Mouse (Mus musculus) limb, embryonic 14.5 days (tissue): ENCODE measurements around the gene Neo1. TPM values are rescaled to one million over a fixed set of nuclear protein-coding genes. Genes with fewer than 3 reads are reported as not detected.

Experiments used
- ATAC-seq: fragments of 200-750 bp; cut with Nextera tagmentation; 2 replicates; pipeline ENCODE4 v1.8.0; 2017; ENCODE audit warnings: low read depth, moderate number of reproducible peaks, moderate TSS enrichment; ENCODE audit not compliant: low FRiP score
- DNase-seq: peaks from one replicate; pipeline ENCODE4 v3.0.0-alpha.2; 2015; ENCODE audit warnings: low spot score
- H3K27ac ChIP-seq: fragments of 300-500 bp; sonication (generic); replicated peaks from 2 replicates; pipeline ENCODE4 v1.5.1; 2014; ENCODE audit warnings: low read depth, mild to moderate bottlenecking, low read length, moderate library complexity, mixed read lengths
- H3K27me3 ChIP-seq: fragments of 300-500 bp; sonication (generic); 2 replicates; pipeline ENCODE4 v1.6.1; 2014; ENCODE audit warnings: low read length, mixed read lengths; ENCODE audit not compliant: control insufficient read depth, insufficient read depth
- H3K36me3 ChIP-seq: fragments of 300-500 bp; sonication (generic); 2 replicates; pipeline ENCODE4 v1.6.1; 2014; ENCODE audit warnings: mild to moderate bottlenecking, low read length, moderate library complexity, mixed read lengths; ENCODE audit not compliant: control insufficient read depth, insufficient read depth
- H3K4me1 ChIP-seq: fragments of 300-500 bp; sonication (generic); 2 replicates; pipeline ENCODE4 v1.6.1; 2014; ENCODE audit warnings: antibody characterized with exemption, low read length, mixed read lengths; ENCODE audit not compliant: control insufficient read depth, insufficient read depth
- H3K4me2 ChIP-seq: fragments of 300-500 bp; sonication (generic); replicated peaks from 2 replicates; pipeline ENCODE4 v1.6.1; 2014; ENCODE audit warnings: low read depth, mild to moderate bottlenecking, low read length, moderate library complexity; ENCODE audit not compliant: severe bottlenecking
- H3K4me3 ChIP-seq: fragments of 300-500 bp; sonication (generic); replicated peaks from 2 replicates; pipeline ENCODE4 v1.5.1; 2014; ENCODE audit warnings: low read length
- H3K9ac ChIP-seq: fragments of 300-500 bp; sonication (generic); 2 replicates; pipeline ENCODE4 v1.6.1; 2014; ENCODE audit warnings: mild to moderate bottlenecking, low read depth, low read length, moderate library complexity; ENCODE audit not compliant: severe bottlenecking
- H3K9me3 ChIP-seq: fragments of 300-500 bp; sonication (generic); 2 replicates; pipeline ENCODE4 v1.6.1; 2016; ENCODE audit warnings: low read length; ENCODE audit not compliant: control insufficient read depth
- POLR2A ChIP-seq: fragments of 200-500 bp; IDR thresholded peaks from 2 replicates; pipeline ENCODE4 v1.8.0; 2012; ENCODE audit warnings: inconsistent platforms, mild to moderate bottlenecking, moderate library complexity, borderline replicate concordance; ENCODE audit not compliant: insufficient read depth, insufficient read length; ENCODE audit errors: extremely low read depth
- WGBS: fragments of 180-500 bp; shearing (Covaris S2); extraction: QIAGEN DNeasy Blood & Tissue Kit; methylation state at CpG from one replicate; pipeline ENCODE4 v1.1.7; 2014; 5-methylcytosine and 5-hydroxymethylcytosine counted together
- polyA plus RNA-seq, 2 experiments: library from polyadenylated mRNA; depleted of rRNA in 1 of 2; stranded (reverse) in 1 of 2; unstranded in 1 of 2; fragments of >200 nt; fragmentation: Nextera tagmentation in 1 of 2; extraction: Ambion mirVana in 1 of 2; gene quantifications; 2 replicates each; pipeline versions ENCODE4 v1.2.1 to v1.2.3; 2012 to 2014

Gene Neo1
- polyA plus RNA-seq, 2 experiments, result 57.1 to 83.5 TPM

- 93% methylated on average over 6 of the region's 6 CpGs for WGBS
- ATAC-seq (no peak), DNase-seq (no peak)
- no peaks in the 10 kb centered on the region for H3K9me3 ChIP-seq
- no peak overlapping the region for H3K4me2 ChIP-seq
- TF ChIP-seq POLR2A, result no peak
- H3K36me3 ChIP-seq, result peaks cover 60% of the 10 kb centered on the region
- H3K27me3 ChIP-seq, result no peaks in the 10 kb centered on the region
- no peaks in the 10 kb centered on the region for H3K4me1 ChIP-seq
- no peak overlapping the region for H3K4me3 ChIP-seq
- no peak overlapping the region for H3K27ac ChIP-seq
- H3K9ac ChIP-seq, result no peak overlapping the region
Observed at GRCm38 (mm10) chr9:58875439-58875838, 160.8 kb downstream of the Neo1 start.

- Histone ChIP-seq H3K4me2 (no peak overlapping the region), H3K9me3 (no peaks in the 10 kb centered on the region), H3K27me3 (no peaks in the 10 kb centered on the region), H3K4me1 (no peaks in the 10 kb centered on the region), H3K36me3 (peaks cover 51% of the 10 kb centered on the region), H3K4me3 (no peak overlapping the region), H3K27ac (no peak overlapping the region), H3K9ac (no peak overlapping the region)
- TF ChIP-seq POLR2A, result no peak
- no peak for ATAC-seq
- 78% methylated on average over 4 of the region's 4 CpGs for WGBS
- DNase-seq, result no peak
Observed at GRCm38 (mm10) chr9:58874354-58874753, 161.9 kb downstream of the Neo1 start.

DNA sequence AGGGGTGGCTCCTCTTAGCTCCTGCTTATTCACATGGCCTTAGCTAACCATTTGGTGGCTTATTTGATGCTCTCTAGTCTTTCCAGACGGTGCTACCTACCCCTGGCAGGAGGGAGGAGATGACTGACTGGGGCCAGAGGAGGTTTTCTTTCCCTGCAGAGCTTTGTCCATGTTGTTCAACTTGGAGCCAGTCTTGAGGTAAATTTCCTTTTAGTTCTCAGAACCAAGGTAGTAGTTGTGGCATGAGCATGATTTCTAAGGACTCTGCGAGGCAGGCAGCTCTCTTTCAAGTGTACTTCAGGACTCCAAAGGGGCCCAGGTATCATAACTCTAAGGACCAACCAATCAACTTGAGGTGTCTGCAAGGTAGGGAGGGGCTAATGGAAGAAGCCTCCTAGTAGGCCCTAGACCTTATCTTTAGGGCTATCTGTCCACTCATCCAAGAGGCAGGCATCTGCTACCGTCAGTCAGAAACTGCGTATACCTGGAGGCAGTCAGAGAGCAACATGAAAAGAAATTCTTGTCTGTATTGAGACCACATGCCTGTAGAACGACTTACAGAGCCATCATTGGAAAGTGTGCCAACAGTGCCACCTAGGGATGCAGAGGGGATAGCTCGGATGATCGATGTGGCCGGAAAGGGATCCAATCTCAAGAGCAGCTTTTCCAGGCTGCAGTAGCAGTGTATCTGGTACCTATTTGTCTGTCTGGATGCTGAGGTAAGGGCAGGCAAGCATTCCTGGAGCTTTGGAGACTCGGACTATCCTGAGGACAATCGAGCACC lies 162.5 kb downstream of the Neo1 start:
- Histone ChIP-seq H3K27me3 (no peaks in the 10 kb centered on the region), H3K4me3 (no peak overlapping the region), H3K4me1 (no peaks in the 10 kb centered on the region), H3K27ac (no peak overlapping the region), H3K9ac (no peak overlapping the region), H3K9me3 (no peaks in the 10 kb centered on the region), H3K36me3 (peaks cover 47% of the 10 kb centered on the region), H3K4me2 (no peak overlapping the region)
- 0 out of 2 replicates have a peak, but pooled peaks have one; percentile 17 for TF ChIP-seq POLR2A
- 38% methylated on average over 10 of the region's 10 CpGs for WGBS
- DNase-seq (peak; percentile 75), ATAC-seq (no peak)

DNA sequence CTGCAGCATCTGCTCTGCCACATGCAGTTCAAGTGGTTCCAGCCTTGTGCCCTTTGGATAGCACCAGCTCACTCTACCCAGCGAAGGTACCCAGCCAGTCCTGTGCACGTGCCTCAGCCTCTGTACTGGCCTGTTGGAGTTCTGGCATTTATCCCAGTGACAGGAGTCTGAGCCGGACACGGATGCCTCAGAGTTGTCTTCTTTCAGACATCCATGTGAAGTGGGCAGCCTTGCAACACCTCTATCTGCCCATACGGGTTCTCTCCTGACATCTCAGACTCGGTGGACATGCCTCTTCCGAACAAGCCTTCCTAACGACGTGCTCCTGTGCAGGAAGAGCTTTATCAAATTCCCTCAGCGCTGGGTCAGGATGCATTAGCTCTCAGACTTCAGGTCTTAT lies 165.1 kb downstream of the Neo1 start:
- H3K9ac ChIP-seq, result no peak overlapping the region
- H3K4me3 ChIP-seq, result no peak overlapping the region
- DNase-seq, result no peak
- no peaks in the 10 kb centered on the region for H3K4me1 ChIP-seq
- peaks cover 23% of the 10 kb centered on the region for H3K36me3 ChIP-seq
- no peak for TF ChIP-seq POLR2A
- H3K9me3 ChIP-seq, result no peaks in the 10 kb centered on the region
- no peak overlapping the region for H3K4me2 ChIP-seq
- no peaks in the 10 kb centered on the region for H3K27me3 ChIP-seq
- 79% methylated on average over 10 of the region's 10 CpGs for WGBS
- ATAC-seq, result no peak
- H3K27ac ChIP-seq, result no peak overlapping the region

DNA sequence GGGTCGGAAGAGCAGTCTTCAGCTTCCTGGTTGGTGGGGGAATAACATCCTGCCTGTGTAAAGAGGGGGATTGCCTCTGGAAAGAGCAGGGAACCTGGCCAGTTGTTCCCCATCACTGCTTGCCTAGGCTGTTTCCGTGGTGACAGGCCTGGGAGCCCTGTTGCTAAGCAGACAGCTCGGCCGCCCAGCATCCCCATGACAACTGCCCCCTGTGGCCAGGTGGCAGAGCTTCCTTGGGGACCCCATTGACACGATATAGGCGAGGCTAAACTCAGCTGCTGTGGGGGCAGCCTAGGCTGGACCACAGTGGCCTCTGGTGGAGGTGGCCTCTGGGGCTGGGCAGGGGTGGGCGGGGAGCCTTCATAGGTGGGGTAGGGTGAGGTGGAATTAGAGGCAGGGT lies 172.4 kb downstream of the Neo1 start:
- 28% methylated on average over 7 of the region's 7 CpGs for WGBS
- no peaks in the 10 kb centered on the region; the same call in 1 of the 2 replicates for H3K4me1 ChIP-seq
- H3K4me2 ChIP-seq, result no peak overlapping the region
- no peaks in the 10 kb centered on the region for H3K9me3 ChIP-seq
- DNase-seq (no peak), ATAC-seq (no peak)
- no peak for TF ChIP-seq POLR2A
- no peaks in the 10 kb centered on the region for H3K27me3 ChIP-seq
- no peak overlapping the region for H3K27ac ChIP-seq
- no peak overlapping the region for H3K4me3 ChIP-seq
- no peak overlapping the region for H3K9ac ChIP-seq
- H3K36me3 ChIP-seq, result no peaks in the 10 kb centered on the region; the same call in 1 of the 2 replicates
